Mouse (Mus musculus): ENCODE measurements around the gene Sgf29.

DNA sequence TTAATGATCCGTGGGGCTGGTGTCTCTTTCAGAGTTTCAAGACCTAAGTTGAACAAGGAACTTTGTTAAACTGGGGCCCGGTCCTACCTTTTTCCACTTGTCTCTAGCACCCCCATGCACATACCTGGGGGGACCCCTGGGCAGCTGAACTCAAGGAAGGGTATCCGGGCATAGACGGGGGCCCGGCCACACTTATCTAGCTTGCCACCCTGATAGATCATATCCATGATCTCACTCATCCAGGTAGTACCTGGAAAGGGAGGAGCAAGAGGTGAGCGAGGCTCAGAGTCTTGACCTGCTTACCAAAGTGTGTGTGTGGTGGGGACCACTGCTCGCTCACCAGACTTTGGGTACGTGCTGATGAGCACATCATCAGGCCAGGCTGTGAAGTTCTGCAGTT lies 26.0 kb downstream of the Sgf29 start:
- no peak for TF ChIP-seq EP300 (IDR thresholded peaks at IDR 0.05)
- no peak for TF ChIP-seq CTCF (IDR thresholded peaks at IDR 0.05)
